Mouse (Mus musculus) gastrocnemius, adult 18-20 months (tissue): Measurements from ENCODE around the gene Gm17409. TPM values are rescaled to one million over a fixed set of nuclear protein-coding genes. Genes with fewer than 3 reads are reported as not detected.

Experiments used
- DNase-seq: peaks from one replicate; pipeline ENCODE4 v3.0.0; 2021; ENCODE audit warnings: low spot score
- long read RNA-seq, 2 experiments: library from polyadenylated mRNA; stranded (forward); transcript quantifications; one replicate each; pipeline ENCODE4 v2.0.0; 2021
- total RNA-seq, 2 experiments: library from RNA; stranded (reverse); gene quantifications; 2 replicates each; pipeline ENCODE4 v1.2.3; 2021

The Gm17409 gene
- not detected for total RNA-seq
- long read RNA-seq, experiment 1 = 0 reads
- long read RNA-seq, experiment 2 = 0 reads

- no peak for DNase-seq
These were observed at the start of gene Gm17409 for GRCm38 (mm10) chr2:58469816-58470215. Gene Gm17409, plus strand, starts transcription at chr2:58470116.

GRCm38 (mm10) chr2:58423319-58423718 lies 46.6 kb upstream of the Gm17409 start:
- DNase-seq = no peak

GRCm38 (mm10) chr2:58425436-58426004 lies 44.4 kb upstream of the Gm17409 start:
- DNase-seq = no peak

- no peak for DNase-seq
These were observed 37.7 kb upstream of the Gm17409 start for GRCm38 (mm10) chr2:58432211-58432610.

GRCm38 (mm10) chr2:58433317-58433716 lies 36.6 kb upstream of the Gm17409 start:
- DNase-seq = no peak

DNA sequence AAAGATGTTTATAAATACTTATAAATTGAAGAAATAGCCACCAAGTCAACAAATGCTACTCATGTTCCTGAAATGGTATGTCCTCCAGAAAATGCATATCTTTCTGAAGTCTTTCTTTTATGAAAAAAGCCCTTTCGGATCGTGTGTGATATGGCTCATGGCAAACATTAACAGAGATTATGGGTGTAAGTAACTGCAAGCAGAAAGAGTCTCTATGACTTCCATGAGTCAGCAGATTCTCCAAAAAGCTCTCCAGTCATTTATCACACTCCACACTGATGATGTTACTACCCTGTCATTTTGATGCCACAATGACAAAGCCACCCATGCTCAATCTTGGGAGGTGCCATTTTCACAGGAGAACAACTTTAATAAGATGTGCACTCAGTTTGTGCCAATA lies 35.5 kb upstream of the Gm17409 start:
- DNase-seq = no peak

DNA sequence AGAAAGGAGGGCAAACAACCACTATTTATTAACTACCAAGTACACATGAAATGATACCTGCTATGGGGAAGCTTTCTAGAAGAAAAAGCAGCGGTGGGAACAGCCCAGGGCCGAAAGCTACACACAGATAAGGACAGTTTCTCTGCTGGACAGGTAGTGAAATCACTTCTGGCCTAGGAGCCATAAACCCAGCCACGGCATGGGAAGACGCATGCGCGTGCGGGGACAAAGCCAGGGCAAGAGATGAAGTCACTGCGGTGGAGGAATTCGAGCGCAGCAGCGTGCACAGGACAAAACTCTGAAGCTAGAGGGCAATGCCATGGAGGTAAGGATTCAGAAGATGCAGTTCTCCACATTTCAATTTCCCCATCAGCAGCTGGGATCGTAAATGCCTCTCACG lies 34.4 kb upstream of the Gm17409 start:
- no peak for DNase-seq

DNA sequence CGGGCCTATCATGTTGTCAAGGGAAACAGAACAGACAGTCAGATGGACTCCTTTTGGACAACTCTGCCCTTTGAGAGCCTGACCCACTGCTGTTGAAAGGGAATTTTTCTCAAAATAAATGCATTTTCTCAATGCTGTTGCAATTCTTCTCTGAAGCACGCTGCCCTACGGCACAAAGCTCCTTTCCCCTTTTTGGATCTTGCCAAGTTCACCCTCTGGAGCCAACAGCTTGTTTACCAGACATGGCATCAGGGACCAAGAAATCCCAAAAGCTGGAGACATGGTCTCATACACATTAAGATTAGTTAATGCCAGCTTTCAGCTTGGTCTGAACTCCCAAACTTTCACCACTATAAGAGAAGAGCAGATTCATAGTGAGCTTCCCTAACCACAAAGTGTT lies 33.0 kb upstream of the Gm17409 start:
- DNase-seq = no peak

GRCm38 (mm10) chr2:58443163-58443562 lies 26.8 kb upstream of the Gm17409 start:
- no peak for DNase-seq

GRCm38 (mm10) chr2:58447001-58447400 lies 22.9 kb upstream of the Gm17409 start:
- no peak for DNase-seq

DNA sequence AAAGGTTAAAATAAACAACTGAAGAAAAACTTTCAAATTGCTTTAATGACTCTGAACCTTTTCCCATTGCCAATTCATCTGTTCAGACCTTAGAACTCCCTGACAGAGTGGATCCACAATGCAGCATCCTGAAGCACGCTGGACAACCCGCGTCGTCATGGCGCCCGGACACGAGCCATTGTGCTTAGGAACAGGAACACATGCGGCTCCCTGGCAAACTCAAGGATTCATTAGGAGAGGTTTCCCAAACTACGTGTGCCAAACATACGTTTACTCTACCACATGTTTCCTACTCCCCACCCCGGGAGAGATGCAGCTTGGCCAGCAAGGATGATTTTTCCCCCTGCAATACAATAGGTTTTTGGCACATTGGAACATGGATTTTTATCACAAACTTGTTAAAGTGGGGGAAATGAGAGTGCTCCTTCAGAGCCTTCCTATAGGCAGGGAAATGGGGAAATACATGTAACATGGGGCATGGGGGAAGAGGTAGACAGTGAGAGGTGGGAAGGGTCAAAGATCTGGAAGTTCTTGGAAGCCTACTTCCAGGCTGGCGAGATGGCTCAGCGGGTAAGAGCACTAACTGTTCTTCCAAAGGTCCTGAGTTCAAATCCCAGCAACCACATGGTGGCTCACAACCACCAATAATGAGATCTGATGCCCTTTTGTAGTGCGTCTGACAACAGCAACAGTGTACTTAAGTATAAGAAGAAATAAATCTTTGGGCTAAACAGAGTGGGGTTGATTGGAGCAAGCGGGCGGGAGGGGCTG lies 15.6 kb upstream of the Gm17409 start:
- DNase-seq = no peak

- DNase-seq = no peak
These were observed 13.0 kb upstream of the Gm17409 start for GRCm38 (mm10) chr2:58456843-58457487.

DNA sequence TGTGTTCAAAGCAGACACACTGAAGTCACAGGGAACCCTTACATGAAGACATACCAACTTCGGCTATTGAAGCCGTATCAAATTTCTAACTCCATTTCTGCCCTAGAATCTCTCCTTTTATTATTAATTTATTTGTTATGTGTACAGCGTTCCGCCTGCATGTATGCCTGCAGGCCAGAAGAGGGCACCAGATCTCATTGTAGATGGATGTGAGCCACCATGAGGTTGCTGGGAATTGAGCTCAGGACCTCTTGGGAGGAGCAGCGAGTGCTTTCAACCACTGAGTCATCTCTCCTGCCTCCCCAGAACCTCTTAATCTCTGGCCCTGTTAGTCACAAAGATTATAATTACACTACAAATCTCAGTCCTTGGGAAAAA lies 12.4 kb upstream of the Gm17409 start:
- DNase-seq = no peak

- peak; percentile 14 for DNase-seq
These were observed 11.0 kb upstream of the Gm17409 start for GRCm38 (mm10) chr2:58458820-58459371.

DNA sequence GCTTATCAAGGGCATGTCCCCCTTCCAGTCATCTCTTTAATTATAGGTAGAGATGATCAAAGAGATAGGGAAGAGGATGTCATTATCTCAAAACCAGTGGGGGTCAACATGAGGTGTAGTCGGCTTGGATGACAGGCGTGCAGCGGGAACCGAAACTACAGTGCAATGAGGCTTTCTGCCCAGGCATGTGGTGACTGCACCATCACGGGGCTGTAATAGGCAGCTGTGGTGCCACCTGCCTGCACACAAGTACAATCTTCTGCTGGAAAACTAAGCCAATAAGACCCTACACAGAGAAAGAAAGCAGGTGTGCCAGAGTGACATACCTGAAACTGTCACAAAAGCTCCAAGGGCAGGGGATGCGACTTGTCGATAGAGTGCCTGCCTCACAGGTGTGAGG lies 374 bp downstream of the Gm17409 start:
- DNase-seq = no peak

- no peak for DNase-seq
These were observed 5.7 kb downstream of the Gm17409 start for GRCm38 (mm10) chr2:58475578-58475977.

DNA sequence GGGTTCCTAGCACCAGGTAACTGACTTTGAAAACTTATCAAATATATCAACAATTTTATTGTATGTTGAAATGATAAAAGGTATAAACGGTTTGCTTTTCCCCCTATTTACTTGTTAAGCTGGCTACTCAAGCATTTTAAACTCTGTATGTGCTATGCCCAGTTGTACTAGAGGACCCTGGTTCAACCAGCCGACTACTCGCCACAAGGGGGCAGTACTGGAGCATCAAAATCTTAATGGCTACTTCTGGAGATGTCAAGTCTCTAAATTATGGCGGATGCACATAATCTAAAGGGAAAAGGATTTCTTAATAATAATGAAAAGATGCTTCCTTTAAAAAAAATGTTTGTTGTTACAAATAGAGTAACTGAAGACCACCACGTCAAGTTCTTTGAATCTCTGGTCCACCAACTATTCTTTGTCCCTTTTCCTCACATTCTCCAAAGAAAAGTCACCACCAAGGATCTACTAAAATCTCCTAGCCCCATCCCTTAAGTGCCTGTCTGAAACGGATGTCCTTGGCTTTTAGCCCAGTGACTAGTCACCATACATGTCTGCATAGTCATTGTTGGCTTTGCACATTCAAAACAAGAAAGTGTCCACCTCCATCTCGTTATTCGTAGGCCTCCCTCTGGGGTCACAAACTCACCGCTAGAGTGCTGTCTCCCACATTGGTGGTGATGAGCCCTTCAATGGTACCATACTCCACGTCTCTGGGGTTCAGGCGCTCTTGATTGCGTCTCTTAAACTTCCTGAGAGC lies 7.2 kb downstream of the Gm17409 start:
- DNase-seq = peak; percentile 88

DNA sequence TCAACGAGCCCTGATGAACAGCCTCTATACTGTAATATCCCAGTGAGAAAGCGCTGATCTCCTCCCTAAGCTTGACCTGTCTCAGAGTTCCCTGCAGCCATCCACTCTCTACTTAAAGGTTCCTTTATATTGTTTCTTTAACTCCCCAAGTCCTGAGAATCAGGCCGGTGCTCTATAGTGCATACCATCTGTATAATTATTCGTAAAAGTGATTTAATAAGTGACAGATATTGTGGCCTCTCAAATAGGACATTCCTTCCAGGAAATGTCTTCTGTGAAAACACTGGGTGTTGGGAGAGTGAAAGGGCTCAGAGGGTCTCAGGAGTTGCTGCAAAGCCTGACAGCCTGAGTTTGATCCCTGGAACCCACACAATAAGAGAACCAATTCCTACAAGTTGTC lies 8.2 kb downstream of the Gm17409 start:
- DNase-seq = no peak

- no peak for DNase-seq
These were observed 9.6 kb downstream of the Gm17409 start for GRCm38 (mm10) chr2:58479536-58479935.

GRCm38 (mm10) chr2:58480764-58481163 lies 10.8 kb downstream of the Gm17409 start:
- no peak for DNase-seq

GRCm38 (mm10) chr2:58481450-58482100 lies 11.7 kb downstream of the Gm17409 start:
- DNase-seq = no peak
